23 mouse cellular contexts compared by ENCODE assay signal in genomic region chr1:96445215-96445614, GRCm38 (mm10).
"Had no signal": no experiment of that assay in that cellular context is flagged by ENCODE, and none has a peak within 500 bp of the region (broad histone marks: within the 10 kb centered on the region; RNA-seq: fewer than 3 reads in every experiment).

No protein-coding gene starts in this region.

- H3K4me1 ChIP-seq: kidney, embryonic 15.5 days; limb, embryonic 12.5 days; limb, embryonic 15.5 days; midbrain, embryonic 12.5 days; midbrain, embryonic 15.5 days; neural tube, embryonic 12.5 days; neural tube, embryonic 15.5 days had no signal

- H3K9me3 ChIP-seq: kidney, embryonic 15.5 days; limb, embryonic 12.5 days; limb, embryonic 15.5 days; midbrain, embryonic 12.5 days; midbrain, embryonic 15.5 days; neural tube, embryonic 12.5 days; neural tube, embryonic 15.5 days had no signal

- ATAC-seq: liver, postnatal 0 days; lung, postnatal 0 days; midbrain, embryonic 15.5 days had no signal

- H3K27ac ChIP-seq: kidney, embryonic 15.5 days; limb, embryonic 12.5 days; limb, embryonic 15.5 days; liver, embryonic 14.5 days; macrophage; midbrain, embryonic 12.5 days; midbrain, embryonic 15.5 days; neural tube, embryonic 12.5 days; neural tube, embryonic 15.5 days had no signal

- H3K4me3 ChIP-seq: kidney, embryonic 15.5 days; limb, embryonic 12.5 days; limb, embryonic 15.5 days; midbrain, embryonic 12.5 days; midbrain, embryonic 15.5 days; neural tube, embryonic 12.5 days; neural tube, embryonic 15.5 days had no signal

- H3K9ac ChIP-seq: kidney, embryonic 15.5 days; limb, embryonic 12.5 days; limb, embryonic 15.5 days; liver, embryonic 14.5 days; liver, postnatal 0 days; lung, embryonic 14.5 days; midbrain, embryonic 12.5 days; midbrain, embryonic 15.5 days; neural tube, embryonic 12.5 days; neural tube, embryonic 15.5 days had no signal

- H3K27me3 ChIP-seq: kidney, embryonic 15.5 days; limb, embryonic 12.5 days; limb, embryonic 15.5 days; midbrain, embryonic 12.5 days; midbrain, embryonic 15.5 days; neural tube, embryonic 12.5 days; neural tube, embryonic 15.5 days had no signal

- DNase-seq: kidney, adult 11 months; kidney, adult 8-10 months; kidney, postnatal 10 days; kidney, postnatal 36 days; layer of hippocampus, adult 9-11 months; left cerebral cortex, postnatal 4 days; liver, postnatal 0 days; lung, embryonic 14.5 days; right cerebral cortex, adult 18-20 months; right cerebral cortex, postnatal 14 days; thymus, adult 18-20 months; thymus, postnatal 36 days had no signal

- H3K4me2 ChIP-seq: kidney, embryonic 15.5 days; limb, embryonic 12.5 days; limb, embryonic 15.5 days; liver, embryonic 11.5 days; lung, embryonic 14.5 days; midbrain, embryonic 12.5 days; midbrain, embryonic 15.5 days; neural tube, embryonic 12.5 days; neural tube, embryonic 15.5 days had no signal

- H3K36me3 ChIP-seq: kidney, embryonic 15.5 days; limb, embryonic 12.5 days; limb, embryonic 15.5 days; midbrain, embryonic 12.5 days; midbrain, embryonic 15.5 days; neural tube, embryonic 12.5 days; neural tube, embryonic 15.5 days had no signal
